Mouse (Mus musculus) MEL (cell line): ENCODE results near the gene Herc2. TPM values are rescaled to one million over a fixed set of nuclear protein-coding genes. Genes with fewer than 3 reads are reported as not detected.

Source experiments
- DNase-seq: peaks from one replicate; pipeline ENCODE4 v3.0.0; 2011; ENCODE audit warnings: low read depth, low spot score
- H3K27ac ChIP-seq: 2 replicates; pipeline ENCODE4 v1.5.1; 2012; ENCODE audit warnings: low read depth, mild to moderate bottlenecking, control low read depth, low read length, moderate library complexity; ENCODE audit not compliant: control insufficient read depth
- H3K27me3 ChIP-seq, 2 experiments: fragments of 150-350 bp in 1 of 2; sonication (generic) in 1 of 2; 2 replicates each; pipeline ENCODE4 v1.6.1; 2012; ENCODE audit warnings: low read length in 2 of 2, mild to moderate bottlenecking in 2 of 2, improper control_type of control experiment in 1 of 2, moderate library complexity in 1 of 2; ENCODE audit not compliant: insufficient read depth in 2 of 2, control insufficient read depth in 1 of 2
- H3K36me3 ChIP-seq, 2 experiments: 2 replicates each; pipeline ENCODE4 v1.6.1; 2012 to 2014; ENCODE audit warnings: low read length in 2 of 2, improper control_type of control experiment in 1 of 2, inconsistent platforms in 1 of 2, mild to moderate bottlenecking in 1 of 2; ENCODE audit not compliant: insufficient read depth in 2 of 2, control insufficient read depth in 1 of 2
- H3K4me1 ChIP-seq, 2 experiments: fragments of 150-350 bp in 1 of 2; sonication (generic) in 1 of 2; 2 replicates each; pipeline ENCODE4 v1.6.1; 2012; ENCODE audit warnings: low read length in 2 of 2, improper control_type of control experiment in 1 of 2, mild to moderate bottlenecking in 1 of 2; ENCODE audit not compliant: insufficient read depth in 2 of 2, control insufficient read depth in 1 of 2
- H3K4me3 ChIP-seq, 2 experiments: fragments of 150-350 bp in 1 of 2; sonication (generic) in 1 of 2; 2 replicates each; pipeline ENCODE4 v1.5.1; 2012; ENCODE audit warnings: low read depth in 2 of 2, low read length in 2 of 2, mild to moderate bottlenecking in 2 of 2, moderate library complexity in 2 of 2, control low read depth in 1 of 2, improper control_type of control experiment in 1 of 2; ENCODE audit not compliant: control insufficient read depth in 1 of 2, insufficient read depth in 1 of 2
- H3K79me2 ChIP-seq: 2 replicates; pipeline ENCODE4 v1.6.1; 2012; ENCODE audit warnings: mild to moderate bottlenecking, low read length, moderate library complexity; ENCODE audit not compliant: control insufficient read depth, poor library complexity, insufficient read depth
- H3K9ac ChIP-seq: 2 replicates; pipeline ENCODE4 v1.6.1; 2012; ENCODE audit warnings: low read depth, mild to moderate bottlenecking, control low read depth, low read length, moderate library complexity; ENCODE audit not compliant: control insufficient read depth, poor library complexity, severe bottlenecking
- H3K9me3 ChIP-seq: fragments of 150-350 bp; sonication (generic); replicated peaks from 2 replicates; pipeline ENCODE4 v1.6.1; 2012; ENCODE audit warnings: mild to moderate bottlenecking, low read length, improper control_type of control experiment, moderate library complexity; ENCODE audit not compliant: insufficient read depth
- BHLHE40 ChIP-seq: IDR thresholded peaks from 2 replicates; pipeline ENCODE4 v1.6.1; 2012; ENCODE audit warnings: low read depth, mild to moderate bottlenecking, inconsistent platforms, low read length, improper control_type of control experiment, borderline replicate concordance
- CHD2 ChIP-seq: IDR thresholded peaks from 2 replicates; pipeline ENCODE4 v1.6.1; 2011; ENCODE audit warnings: low read length, improper control_type of control experiment
- CTCF ChIP-seq, 3 experiments: IDR thresholded peaks in 2 of 3; conservative IDR thresholded peaks in 1 of 3; 2 replicates each; pipeline ENCODE4 v1.5.1; 2011 to 2012; ENCODE audit warnings: low read length in 3 of 3, low read depth in 2 of 3, mild to moderate bottlenecking in 2 of 3, improper control_type of control experiment in 1 of 3, inconsistent platforms in 1 of 3, mixed read lengths in 1 of 3, moderate library complexity in 1 of 3; ENCODE audit not compliant: control insufficient read depth in 1 of 3, insufficient read depth in 1 of 3, poor library complexity in 1 of 3, severe bottlenecking in 1 of 3
- E2F4 ChIP-seq: IDR thresholded peaks from 2 replicates; pipeline ENCODE4 v1.6.1; 2011; ENCODE audit warnings: low read depth, low read length, improper control_type of control experiment, borderline replicate concordance
- EP300 ChIP-seq, 2 experiments: IDR thresholded peaks; 2 replicates each; pipeline ENCODE4 v1.6.1; 2011; ENCODE audit warnings: improper control_type of control experiment in 2 of 2, low read length in 2 of 2, low read depth in 1 of 2, mild to moderate bottlenecking in 1 of 2
- HCFC1 ChIP-seq: IDR thresholded peaks from 2 replicates; pipeline ENCODE4 v1.6.1; 2012; ENCODE audit warnings: low read depth, mild to moderate bottlenecking, inconsistent platforms, low read length, improper control_type of control experiment, moderate library complexity
- JUND ChIP-seq: IDR thresholded peaks from 2 replicates; pipeline ENCODE4 v1.6.1; 2011; ENCODE audit warnings: low read depth, mild to moderate bottlenecking, improper control_type of control experiment, low read length
- MAZ ChIP-seq: IDR thresholded peaks from 2 replicates; pipeline ENCODE4 v1.6.1; 2012; ENCODE audit warnings: low read depth, mild to moderate bottlenecking, inconsistent platforms, low read length, improper control_type of control experiment
- MEF2A ChIP-seq: IDR thresholded peaks from 2 replicates; pipeline ENCODE4 v1.6.1; 2014; ENCODE audit warnings: low read depth, mild to moderate bottlenecking, inconsistent platforms, low read length, improper control_type of control experiment; ENCODE audit not compliant: poor library complexity, insufficient replicate concordance, severe bottlenecking; ENCODE audit errors: extremely low read depth
- MXI1 ChIP-seq: IDR thresholded peaks from 2 replicates; pipeline ENCODE4 v1.6.1; 2011; ENCODE audit warnings: mild to moderate bottlenecking, low read depth, low read length, improper control_type of control experiment
- MYC ChIP-seq: IDR thresholded peaks from 2 replicates; pipeline ENCODE4 v1.6.1; 2011; ENCODE audit warnings: low read depth, mild to moderate bottlenecking, low read length, improper control_type of control experiment, moderate library complexity
- POLR2AphosphoS5 ChIP-seq: IDR thresholded peaks from 2 replicates; pipeline ENCODE4 v1.6.1; 2012; ENCODE audit warnings: low read depth, borderline replicate concordance, mild to moderate bottlenecking, inconsistent platforms, low read length, moderate library complexity, mixed read lengths
- RAD21 ChIP-seq: IDR thresholded peaks from 2 replicates; pipeline ENCODE4 v1.6.1; 2011; ENCODE audit warnings: mild to moderate bottlenecking, low read depth, low read length, improper control_type of control experiment
- SIN3A ChIP-seq: IDR thresholded peaks from 2 replicates; pipeline ENCODE4 v1.6.1; 2012; ENCODE audit warnings: low read length, improper control_type of control experiment, inconsistent platforms
- SMC3 ChIP-seq: IDR thresholded peaks from 2 replicates; pipeline ENCODE4 v1.6.1; 2011; ENCODE audit warnings: low read depth, low read length, improper control_type of control experiment
- TBP ChIP-seq: IDR thresholded peaks from 2 replicates; pipeline ENCODE4 v1.8.0; 2011; ENCODE audit warnings: low read depth, low read length, improper control_type of control experiment
- ZC3H11A ChIP-seq: IDR thresholded peaks from 2 replicates; pipeline ENCODE4 v1.6.1; 2012; ENCODE audit warnings: low read depth, mild to moderate bottlenecking, inconsistent platforms, low read length, improper control_type of control experiment
- ZKSCAN1 ChIP-seq: IDR thresholded peaks from 2 replicates; pipeline ENCODE4 v1.6.1; 2012; ENCODE audit warnings: low read depth, mild to moderate bottlenecking, inconsistent platforms, low read length, improper control_type of control experiment, moderate library complexity
- ZNF384 ChIP-seq: IDR thresholded peaks from 2 replicates; pipeline ENCODE4 v1.6.1; 2012; ENCODE audit warnings: low read depth, mild to moderate bottlenecking, inconsistent platforms, low read length, improper control_type of control experiment
- polyA plus RNA-seq, 2 experiments: library from polyadenylated mRNA; stranded (reverse) in 1 of 2; unstranded in 1 of 2; fragments of >175 nt in 1 of 2; fragments of >200 nt in 1 of 2; gene quantifications; 2 replicates each; pipeline versions ENCODE4 v1.2.1 to v1.2.4; 2012; ENCODE audit warnings: low replicate concordance in 2 of 2, low read depth in 1 of 2; ENCODE audit not compliant: insufficient read length in 2 of 2, insufficient read depth in 1 of 2, missing spikeins in 1 of 2
- total RNA-seq: library from RNA; depleted of rRNA; stranded (reverse); fragments of 300-350 nt; gene quantifications from 2 replicates; pipeline ENCODE4 v1.2.3, GENCODE M21; 2012

Gene Herc2
- total and polyA plus RNA-seq, 3 experiments: 20.7 to 389 (median 32.0) TPM

DNA sequence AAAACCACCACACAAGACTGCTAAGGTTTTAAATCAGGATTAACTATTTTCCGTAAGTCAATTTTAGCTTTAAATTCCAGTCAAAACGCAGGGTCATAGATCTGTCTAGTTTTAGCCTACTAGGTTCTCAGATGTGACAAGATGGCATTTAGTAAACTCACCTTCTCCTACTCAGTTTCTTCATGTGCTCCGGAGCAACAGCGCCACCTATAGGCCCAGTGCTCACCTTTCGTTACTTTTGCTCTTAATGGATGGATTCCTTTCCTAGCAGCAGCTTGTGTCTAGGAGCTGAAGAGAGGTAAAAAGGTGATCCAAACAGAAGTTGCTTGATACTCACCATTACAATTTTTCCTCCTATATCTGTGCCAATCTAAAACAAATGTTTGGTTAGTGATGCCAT is 7.6 kb upstream of the Herc2 start:
- Histone ChIP-seq H3K9me3 (no peaks in the 10 kb centered on the region), H3K9ac (peak overlapping the region; percentile 44), H3K27ac (no peak overlapping the region), H3K4me1 (peaks cover 0 to 4% of the 10 kb centered on the region in 2 experiments; a peak in 3 of 4 replicates), H3K36me3 (peaks cover 0 to 4% of the 10 kb centered on the region in 2 experiments; a peak in 1 of 4 replicates), H3K79me2 (no peaks in the 10 kb centered on the region), H3K4me3 (peak overlapping the region; percentile 12 to 30; a peak in 2 of 4 replicates), H3K27me3 (no peaks in the 10 kb centered on the region)
- peak; percentile 93 for DNase-seq
- TF ChIP-seq SMC3 (peak; percentile 82), CHD2 (no peak), HCFC1 (0 out of 2 replicates have a peak, but pooled peaks have one; percentile 28), MYC (peak; percentile 77), ZNF384 (0 out of 2 replicates have a peak, but pooled peaks have one; percentile 20), SIN3A (peak; percentile 60), MXI1 (peak; percentile 60), RAD21 (peak; percentile 96), TBP (no peak), E2F4 (no peak), CTCF (IDR thresholded peaks at IDR 0.05 in 2 of 3, conservative IDR thresholded peaks at IDR 0.05 in 1 of 3; ENCODE audit: control insufficient read depth in 1 of 3, insufficient read depth in 1 of 3, low read depth in 2 of 3, low read length in 3 of 3, poor library complexity in 1 of 3, severe bottlenecking in 1 of 3) (peak; percentile 85 to 95 (median 95)), ZC3H11A (peak; percentile 92), POLR2AphosphoS5 (no peak), MEF2A (no peak), MAZ (0 out of 2 replicates have a peak, but pooled peaks have one; percentile 24), BHLHE40 (no peak), JUND (0 out of 2 replicates have a peak, but pooled peaks have one; percentile 17)

DNA sequence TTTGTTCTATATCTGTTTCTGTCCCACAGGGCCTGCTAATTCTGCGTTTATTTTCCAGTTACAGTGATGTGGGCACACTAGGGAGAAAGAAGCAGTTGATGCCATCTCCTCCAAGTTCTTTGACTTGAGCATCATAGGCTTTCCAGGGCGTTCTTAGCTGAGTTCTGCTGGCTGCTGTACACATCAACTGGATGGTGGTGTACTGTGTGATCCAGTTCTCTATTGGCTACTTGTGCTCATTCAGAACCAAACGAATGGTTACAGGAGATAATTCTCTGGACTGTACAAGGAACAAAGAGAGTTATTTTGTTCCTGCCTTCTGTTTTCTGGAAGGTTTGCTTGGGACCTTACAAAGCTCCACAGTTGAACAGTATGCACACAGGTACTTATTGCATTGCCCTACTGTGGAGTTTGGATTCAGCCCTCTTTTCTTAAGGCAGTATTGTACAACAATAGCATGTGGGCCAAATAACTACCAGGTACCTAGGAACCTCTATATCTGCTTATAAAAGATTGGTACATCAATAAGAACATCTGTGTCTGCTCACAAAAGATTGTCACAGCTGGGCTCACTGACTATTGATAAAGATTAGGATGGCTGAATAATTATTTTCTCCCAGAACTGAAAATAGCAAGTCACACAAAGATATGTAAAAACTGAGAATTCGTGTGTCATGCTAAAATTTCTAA is 6.3 kb upstream of the Herc2 start:
- no peak overlapping the region for H3K9ac ChIP-seq
- peaks cover 0 to 4% of the 10 kb centered on the region in 2 experiments for H3K4me1 ChIP-seq
- TF ChIP-seq EP300 (IDR thresholded peaks at IDR 0.05; ENCODE audit: low read depth in 1 of 2, low read length in 2 of 2) (peak; percentile 14 to 53; a peak in 1 of 4 replicates), ZKSCAN1 (no peak)

More for the DNA sequence above, 6.3 kb upstream of the Herc2 start:
- Histone ChIP-seq H3K4me3 (no peak overlapping the region), H3K9me3 (no peaks in the 10 kb centered on the region), H3K27ac (no peak overlapping the region), H3K36me3 (peaks cover 0 to 4% of the 10 kb centered on the region in 2 experiments; a peak in 1 of 4 replicates), H3K79me2 (no peaks in the 10 kb centered on the region), H3K27me3 (no peaks in the 10 kb centered on the region)
- DNase-seq: no peak
